Mouse (Mus musculus) CD4-positive helper T cell, adult 2 months (primary cell): Measurements from ENCODE around the gene Clca4b.
"Not testable (repeated sequence)": the region's sequence is repeated elsewhere in the genome, so short reads cannot be mapped to it uniquely, and the experiment has no call there.

Experiments
- DNase-seq: peaks from one replicate; pipeline ENCODE4 v3.0.0-alpha.2; 2012; ENCODE audit warnings: low read depth, missing footprints, low spot score

Gene Clca4b

DNA sequence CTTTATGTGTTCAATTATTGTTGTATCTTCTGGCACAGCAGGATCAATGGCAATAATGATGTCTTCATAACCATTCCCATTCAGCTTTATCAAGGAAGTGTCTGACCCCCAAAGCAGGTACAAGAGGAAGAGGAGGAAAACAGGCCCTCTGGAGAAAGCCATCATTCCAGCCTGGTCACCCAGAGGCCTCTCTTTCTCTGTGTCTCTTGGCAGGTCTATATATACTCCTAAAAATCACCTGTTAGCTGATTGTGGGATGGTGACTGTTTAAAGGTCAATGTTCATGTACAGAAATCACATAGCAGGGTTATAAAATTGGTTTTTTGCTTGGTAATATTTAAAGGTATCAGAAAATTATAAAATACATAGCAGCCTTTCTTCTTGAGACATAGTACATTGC lies at the start of gene Clca4b:
Gene Clca4b, minus strand, starts transcription at position 195 of the 400 bp plus-strand sequence.
- no peak for DNase-seq

DNA sequence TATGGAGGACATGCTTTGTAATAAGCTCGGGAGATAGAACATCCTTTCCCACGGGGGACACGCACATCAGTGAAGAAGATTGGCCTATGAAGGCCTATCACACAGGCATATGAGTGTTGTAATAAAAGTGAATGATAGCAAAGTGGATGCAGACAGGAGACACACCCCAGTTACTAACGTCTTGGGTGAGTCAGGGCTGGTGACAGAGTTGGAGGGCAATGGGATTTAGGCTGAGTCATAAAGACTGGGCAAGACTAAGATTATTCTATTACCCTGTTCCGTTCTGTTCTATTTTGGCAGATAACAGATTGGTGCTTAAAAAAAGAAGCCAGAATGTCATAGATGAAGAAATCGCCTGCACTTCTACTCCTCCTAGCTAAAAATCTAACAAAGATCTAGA lies 48.2 kb upstream of the Clca4b start:
- no peak for DNase-seq

- no peak for DNase-seq
These were observed 45.3 kb upstream of the Clca4b start for GRCm38 (mm10) chr3:144977631-144978030.

- DNase-seq = no peak
These were observed 43.8 kb upstream of the Clca4b start for GRCm38 (mm10) chr3:144976091-144976490.

DNA sequence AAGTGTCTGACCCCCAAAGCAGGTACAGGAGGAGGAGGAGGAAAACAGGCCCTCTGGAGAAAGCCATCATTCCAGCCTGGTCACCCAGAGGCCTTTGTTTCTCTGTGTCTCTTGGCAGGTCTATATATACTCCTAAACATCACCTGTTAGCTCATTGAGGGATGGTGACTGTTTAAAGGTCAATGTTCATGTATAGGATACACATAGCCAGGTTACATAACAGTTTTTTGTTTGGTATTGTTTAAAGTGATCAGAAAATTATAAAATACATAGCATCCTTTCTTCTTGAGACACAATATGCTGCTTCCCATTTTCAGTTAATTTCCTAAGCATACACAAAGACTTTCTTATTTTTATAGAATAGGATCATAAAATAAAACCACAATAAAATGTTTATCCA lies 42.6 kb upstream of the Clca4b start, which contains the start of gene Clca4a:
Gene Clca4a, minus strand, starts transcription at position 101 of the 400 bp plus-strand sequence.
- no peak for DNase-seq

DNA sequence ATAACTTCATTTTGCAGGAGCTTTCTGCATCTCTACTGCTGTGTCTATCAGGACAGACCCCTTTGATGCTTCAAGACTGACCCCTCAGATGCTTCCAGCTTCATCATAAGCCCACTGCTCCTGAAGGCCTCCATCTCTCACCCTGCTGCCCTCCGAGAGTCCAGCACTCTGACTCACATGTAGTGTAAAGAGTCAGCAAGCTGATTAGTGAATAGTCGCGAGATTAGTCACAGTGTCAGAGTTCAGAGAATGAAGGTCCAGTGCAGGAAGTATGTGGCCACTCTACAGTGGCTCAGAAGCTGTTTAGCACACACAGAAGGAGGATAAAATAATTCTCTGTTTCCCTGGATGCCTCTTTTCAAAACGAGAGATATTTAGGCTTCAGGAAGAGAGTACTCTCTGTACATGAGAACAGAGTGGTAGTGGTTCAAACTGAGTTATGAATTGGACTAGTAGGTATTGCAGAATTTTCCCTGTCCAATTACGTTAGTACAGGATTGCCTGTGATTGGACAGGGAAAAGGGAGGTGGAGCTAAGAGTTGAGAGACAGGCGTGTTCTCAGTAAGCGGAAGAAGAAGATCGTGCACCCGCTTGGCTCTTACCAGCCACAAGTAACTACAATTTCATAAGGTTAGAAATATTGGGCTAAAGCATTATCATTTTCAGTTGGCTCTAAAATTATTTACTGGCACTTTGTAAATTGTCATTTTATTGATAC lies 39.4 kb upstream of the Clca4b start:
- no peak for DNase-seq

DNA sequence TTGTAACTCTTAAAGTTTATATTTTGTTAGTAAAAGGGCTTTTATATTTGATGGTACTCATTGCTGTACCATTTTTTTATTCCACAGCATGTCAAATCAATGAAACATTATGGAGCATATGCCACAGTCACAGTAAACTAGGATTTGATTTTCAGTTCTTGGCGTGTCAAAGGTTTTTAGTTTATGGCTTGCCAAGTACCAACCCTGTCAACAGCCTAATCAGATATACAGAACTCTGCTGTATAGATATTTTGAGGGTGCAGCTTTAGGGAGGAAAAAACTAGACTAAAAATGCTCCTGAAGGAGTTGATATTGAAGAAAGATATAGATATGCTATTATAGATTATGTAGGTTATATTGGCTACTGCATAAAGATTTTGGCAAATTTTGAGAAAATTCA lies 37.4 kb upstream of the Clca4b start:
- no peak for DNase-seq

GRCm38 (mm10) chr3:144966074-144966473 lies 33.7 kb upstream of the Clca4b start:
- no peak for DNase-seq

DNA sequence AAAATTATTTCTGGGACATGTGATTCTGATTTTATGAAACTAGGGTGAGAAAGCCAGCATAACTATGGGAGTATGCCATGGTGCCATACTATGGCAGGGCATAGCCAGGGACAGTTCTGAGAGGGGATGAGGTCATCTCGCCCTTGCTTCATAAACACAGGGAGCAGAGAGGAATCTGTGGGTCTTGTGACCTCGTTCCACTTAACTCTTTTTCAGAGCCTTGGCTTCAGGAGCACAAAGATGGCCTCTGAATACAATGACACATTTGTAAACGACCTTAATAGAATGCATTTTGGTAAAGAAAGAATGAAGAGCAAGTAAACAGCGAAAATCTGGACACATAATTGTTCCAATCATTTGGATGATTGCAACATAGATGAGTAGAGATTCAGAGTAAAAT lies 18.5 kb upstream of the Clca4b start:
- no peak for DNase-seq

GRCm38 (mm10) chr3:144947376-144947775 lies 15.0 kb upstream of the Clca4b start:
- not testable (repeated sequence) for DNase-seq

DNA sequence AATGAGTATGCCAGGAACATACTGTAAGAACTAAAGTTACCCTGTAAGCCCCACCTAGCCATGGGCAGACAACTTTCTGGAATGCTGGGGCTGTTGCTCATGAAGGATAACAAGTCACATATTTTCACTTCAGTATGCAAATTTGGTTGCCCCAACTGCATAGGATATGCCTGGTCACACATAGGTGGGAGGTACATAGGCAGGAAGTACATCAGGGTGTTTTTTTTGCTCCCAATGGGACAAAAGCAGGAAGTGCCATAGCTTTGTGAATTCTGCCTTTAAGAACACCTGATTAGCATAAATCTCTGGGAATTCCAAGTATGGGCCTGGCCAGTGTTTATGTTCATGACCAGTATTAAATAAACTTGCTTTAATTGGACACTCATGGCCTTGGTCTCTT lies 1.3 kb upstream of the Clca4b start:
- DNase-seq = not testable (repeated sequence)

DNA sequence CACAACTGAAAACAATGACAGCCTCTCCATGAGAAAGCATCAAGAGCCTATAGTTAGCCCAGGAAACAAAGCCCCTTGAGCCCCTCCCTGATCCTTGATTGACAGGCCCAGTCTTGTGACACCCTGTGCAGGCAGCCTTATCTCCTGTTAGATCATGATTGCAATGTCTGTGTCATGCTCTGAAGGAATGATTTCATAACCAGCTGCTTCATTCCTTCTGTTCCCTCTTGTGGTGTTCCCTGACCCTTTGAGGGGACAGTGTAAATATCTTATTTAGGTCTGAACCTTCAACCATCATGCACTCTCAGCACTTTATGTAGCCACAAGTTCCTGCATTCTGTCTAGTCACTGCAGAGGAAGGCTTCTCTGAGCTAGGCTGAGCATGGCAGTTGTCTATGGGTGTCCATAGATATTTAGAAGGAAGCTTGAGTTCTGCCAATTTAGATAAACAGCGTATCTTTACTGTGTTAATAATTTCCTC lies 722 bp upstream of the Clca4b start:
- DNase-seq = no peak

- DNase-seq = no peak
These were observed 18.3 kb downstream of the Clca4b start for GRCm38 (mm10) chr3:144914014-144914413.

DNA sequence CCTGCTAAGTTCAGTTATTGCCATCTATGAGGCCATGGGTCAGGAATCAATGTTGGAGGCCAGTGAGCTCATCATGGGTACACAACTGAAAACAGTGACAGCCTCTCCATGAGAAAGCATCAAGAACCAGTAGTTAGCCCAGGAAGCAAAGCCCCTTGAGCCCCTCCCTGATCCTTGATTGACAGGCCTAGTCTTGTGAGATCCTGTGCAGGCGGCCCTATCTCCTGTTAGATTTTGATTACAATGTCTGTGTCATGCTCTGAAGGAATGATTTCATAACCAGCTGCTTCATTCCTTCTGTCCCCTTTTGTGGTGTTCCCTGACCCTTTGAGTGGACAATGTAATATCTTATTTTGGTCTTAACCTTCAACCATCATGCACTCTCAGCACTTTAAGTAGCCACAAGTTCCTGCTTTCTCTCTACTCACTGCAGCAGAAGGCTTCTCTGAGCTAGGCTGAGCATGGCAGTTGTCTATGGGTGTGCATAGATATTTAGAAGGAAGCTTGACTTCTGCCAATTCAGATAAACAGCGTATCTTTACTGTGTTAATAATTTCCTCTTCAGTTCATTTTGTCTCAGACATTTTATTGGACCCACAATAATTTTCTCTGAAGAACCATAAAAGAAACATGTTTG lies 35.2 kb downstream of the Clca4b start:
- no peak for DNase-seq

- no peak for DNase-seq
These were observed 42.0 kb downstream of the Clca4b start for GRCm38 (mm10) chr3:144890246-144890758.

- no peak for DNase-seq
These were observed 45.4 kb downstream of the Clca4b start for GRCm38 (mm10) chr3:144886957-144887356.

GRCm38 (mm10) chr3:144872012-144872411 lies 60.3 kb downstream of the Clca4b start:
- DNase-seq = not testable (repeated sequence)
